31 mouse cellular contexts compared by ENCODE assay signal in genomic region chr7:19146793-19147192, GRCm38 (mm10). TPM values are rescaled to one million over a fixed set of nuclear protein-coding genes. Genes with fewer than 3 reads are reported as not detected.
DNase-seq lines count a peak whose midpoint lies in the region; ATAC-seq and TF ChIP-seq lines count a peak whose summit lies in the region.
"Had no signal": no experiment of that assay in that cellular context is flagged by ENCODE, and none has a peak within 500 bp of the region (broad histone marks: within the 10 kb centered on the region; RNA-seq: fewer than 3 reads in every experiment).

No protein-coding gene starts in this region.

- ATAC-seq in liver, postnatal 0 days: no peak
- no peak for ATAC-seq in neural tube, embryonic 13.5 days (ENCODE audit: low read depth)
- no peak for ATAC-seq in neural tube, embryonic 15.5 days (ENCODE audit: low FRiP score)
- ATAC-seq: forebrain, embryonic 14.5 days; forebrain, postnatal 0 days; intestine, embryonic 15.5 days; Patski had no signal

- 0 out of 2 replicates have a peak, but pooled peaks cover 2% of the 10 kb centered on the region for H3K36me3 ChIP-seq in liver, adult 2 months (ENCODE audit: control insufficient read depth, insufficient read depth, low read length)
- H3K36me3 ChIP-seq in liver, postnatal 0 days (replicated peaks; ENCODE audit: insufficient read depth, low read length): peaks cover 5% of the 10 kb centered on the region
- H3K36me3 ChIP-seq in neural tube, embryonic 13.5 days: peaks cover 35% of the 10 kb centered on the region
- H3K36me3 ChIP-seq in neural tube, embryonic 15.5 days: peaks cover 12% of the 10 kb centered on the region
- H3K36me3 ChIP-seq: intestine, embryonic 15.5 days had no signal

- TF ChIP-seq CTCF in liver, adult 2 months (IDR thresholded peaks at IDR 0.05; ENCODE audit: low read depth, low read length): no peak
- no peak for TF ChIP-seq CTCF in liver, postnatal 0 days (IDR thresholded peaks at IDR 0.05; ENCODE audit: low read depth)

- peaks cover 2% of the 10 kb centered on the region; the same call in 1 of the 2 replicates for H3K4me1 ChIP-seq in liver, adult 2 months (ENCODE audit: control insufficient read depth, insufficient read depth, low read length)
- peaks cover 19% of the 10 kb centered on the region for H3K4me1 ChIP-seq in liver, postnatal 0 days (ENCODE audit: insufficient read depth)
- H3K4me1 ChIP-seq in neural tube, embryonic 13.5 days (replicated peaks): peaks cover 30% of the 10 kb centered on the region
- H3K4me1 ChIP-seq in neural tube, embryonic 15.5 days: peaks cover 30% of the 10 kb centered on the region

- TF ChIP-seq POLR2A in liver, adult 2 months (IDR thresholded peaks at IDR 0.05; ENCODE audit: extremely low read depth, insufficient read depth, low read length): 0 out of 2 replicates have a peak, but pooled peaks have one; percentile 3

- DNase-seq in cerebellum, adult 9-11 months: peak; percentile 58
- DNase-seq in cerebellum, postnatal 4 days (ENCODE audit: low spot score in 2 of 2): no peak
- no peak for DNase-seq in liver, adult 2 months (ENCODE audit: extremely low read depth, low read depth, low spot score)
- no peak for DNase-seq in liver, postnatal 0 days
- DNase-seq: adrenal gland, postnatal 10 days; adrenal gland, postnatal 36 days; B cell, adult 2 months; cerebellum, adult 11 months; cerebellum, adult 8-10 months; cerebellum, postnatal 14 days; forebrain, postnatal 0 days; gastrocnemius, adult 2 months; gastrocnemius, postnatal 14 days; heart, adult 18-20 months; heart, postnatal 10 days; heart, postnatal 4 days had no signal

- H3K9me3 ChIP-seq in liver, postnatal 0 days (ENCODE audit: low read length): no peaks in the 10 kb centered on the region
- H3K9me3 ChIP-seq in neural tube, embryonic 13.5 days: no peaks in the 10 kb centered on the region
- no peaks in the 10 kb centered on the region for H3K9me3 ChIP-seq in neural tube, embryonic 15.5 days (replicated peaks)
- H3K9me3 ChIP-seq: embryonic facial prominence, embryonic 12.5 days; embryonic facial prominence, embryonic 15.5 days; G1E; heart, embryonic 12.5 days; heart, embryonic 15.5 days; hindbrain, embryonic 12.5 days; hindbrain, embryonic 15.5 days; intestine, embryonic 15.5 days had no signal

- TF ChIP-seq EP300 in liver, postnatal 0 days (IDR thresholded peaks at IDR 0.05; ENCODE audit: low read depth): no peak

- H3K27me3 ChIP-seq in liver, adult 2 months (ENCODE audit: control insufficient read depth, insufficient read depth, low read length): no peaks in the 10 kb centered on the region
- no peaks in the 10 kb centered on the region for H3K27me3 ChIP-seq in liver, postnatal 0 days (ENCODE audit: insufficient read depth, low read length)
- no peaks in the 10 kb centered on the region for H3K27me3 ChIP-seq in neural tube, embryonic 13.5 days
- H3K27me3 ChIP-seq in neural tube, embryonic 15.5 days (replicated peaks): no peaks in the 10 kb centered on the region
- H3K27me3 ChIP-seq: CH12.LX; embryonic facial prominence, embryonic 12.5 days; embryonic facial prominence, embryonic 15.5 days; heart, embryonic 12.5 days; heart, embryonic 15.5 days; hindbrain, embryonic 12.5 days; hindbrain, embryonic 15.5 days; intestine, embryonic 15.5 days; Patski had no signal

- H3K4me2 ChIP-seq in liver, postnatal 0 days (ENCODE audit: low read depth, low read length): no peak overlapping the region
- no peak overlapping the region for H3K4me2 ChIP-seq in neural tube, embryonic 13.5 days
- no peak overlapping the region for H3K4me2 ChIP-seq in neural tube, embryonic 15.5 days
- H3K4me2 ChIP-seq: embryonic facial prominence, embryonic 12.5 days; embryonic facial prominence, embryonic 15.5 days; heart, embryonic 12.5 days; heart, embryonic 15.5 days; intestine, embryonic 15.5 days had no signal

- 0 out of 2 replicates have a peak, but pooled peaks cover 2% of the 10 kb centered on the region for H3K79me2 ChIP-seq in liver, adult 2 months (ENCODE audit: control insufficient read depth, insufficient read depth, low read length)

- no peak overlapping the region for H3K4me3 ChIP-seq in liver, adult 2 months (ENCODE audit: insufficient read depth, low read depth, low read length)
- H3K4me3 ChIP-seq in liver, postnatal 0 days (ENCODE audit: low read depth, low read length): no peak overlapping the region
- no peak overlapping the region for H3K4me3 ChIP-seq in neural tube, embryonic 13.5 days
- H3K4me3 ChIP-seq in neural tube, embryonic 15.5 days (replicated peaks): no peak overlapping the region
- H3K4me3 ChIP-seq: embryonic facial prominence, embryonic 12.5 days; embryonic facial prominence, embryonic 15.5 days; gastrocnemius, adult 2 months; heart, embryonic 12.5 days; heart, embryonic 15.5 days; hindbrain, embryonic 12.5 days; hindbrain, embryonic 15.5 days; intestine, embryonic 15.5 days had no signal

- H3K9ac ChIP-seq in liver, adult 2 months (ENCODE audit: low read depth, low read length): no peak overlapping the region
- no peak overlapping the region for H3K9ac ChIP-seq in liver, postnatal 0 days (replicated peaks)
- H3K9ac ChIP-seq in neural tube, embryonic 13.5 days: 0 out of 2 replicates have a peak overlapping the region, but pooled peaks have one; percentile 26
- no peak overlapping the region for H3K9ac ChIP-seq in neural tube, embryonic 15.5 days (replicated peaks)
- H3K9ac ChIP-seq: embryonic facial prominence, embryonic 12.5 days; embryonic facial prominence, embryonic 15.5 days; forebrain, postnatal 0 days; heart, embryonic 12.5 days; heart, embryonic 15.5 days; hindbrain, embryonic 15.5 days; intestine, embryonic 15.5 days had no signal

- no peak overlapping the region for H3K27ac ChIP-seq in liver, adult 2 months (replicated peaks; ENCODE audit: insufficient read depth, low read depth, low read length)
- H3K27ac ChIP-seq in liver, postnatal 0 days (ENCODE audit: low read depth): no peak overlapping the region
- H3K27ac ChIP-seq in neural tube, embryonic 13.5 days (replicated peaks): no peak overlapping the region
- no peak overlapping the region for H3K27ac ChIP-seq in neural tube, embryonic 15.5 days (replicated peaks)
- H3K27ac ChIP-seq: embryonic facial prominence, embryonic 12.5 days; embryonic facial prominence, embryonic 15.5 days; gastrocnemius, adult 2 months; heart, embryonic 15.5 days; hindbrain, embryonic 12.5 days; hindbrain, embryonic 15.5 days; intestine, embryonic 15.5 days had no signal

- WGBS in liver, adult 2 months: 91% methylated on average over 10 of the region's 10 CpGs
- 89% methylated on average over 10 of the region's 10 CpGs for WGBS in liver, postnatal 0 days (ENCODE audit: insufficient replicate concordance)
- 91% methylated on average over 10 of the region's 10 CpGs for WGBS in neural tube, embryonic 13.5 days
- WGBS in neural tube, embryonic 15.5 days: 90% methylated on average over 10 of the region's 10 CpGs

RNA-seq across cellular contexts. Expression of gene Qpctl, which starts 2.3 kb away (rescaled TPM):
- total RNA-seq in liver, adult 2 months (2014; rRNA removed): 4.3 and 6.3 TPM in 2 replicates
- polyA plus RNA-seq in liver, adult 2 months (2012; rRNA removed): 8.9 and 11.7 TPM in 2 replicates
- polyA plus RNA-seq in liver, postnatal 0 days (2015; fragmentation: Nextera tagmentation; extraction: Ambion mirVana): 5.2 and 5.8 TPM in 2 replicates
- polyA plus RNA-seq in neural tube, embryonic 13.5 days (2015; fragmentation: Nextera tagmentation; extraction: Ambion mirVana): 21.7 and 22.2 TPM in 2 replicates
- 21.7 and 24.5 TPM in 2 replicates for polyA plus RNA-seq in neural tube, embryonic 15.5 days (2015; fragmentation: Nextera tagmentation; extraction: Ambion mirVana)

RNA-seq across cellular contexts. Expression of gene Snrpd2, which starts 2.7 kb away (rescaled TPM):
- total RNA-seq in liver, adult 2 months (2014; rRNA removed): 28.4 and 29.4 TPM in 2 replicates
- polyA plus RNA-seq in liver, adult 2 months (2012; rRNA removed): 16.4 and 17.7 TPM in 2 replicates
- polyA plus RNA-seq in liver, postnatal 0 days (2015; fragmentation: Nextera tagmentation; extraction: Ambion mirVana): 38.9 and 41.0 TPM in 2 replicates
- polyA plus RNA-seq in neural tube, embryonic 13.5 days (2015; fragmentation: Nextera tagmentation; extraction: Ambion mirVana): 108 and 118 TPM in 2 replicates
- 122 and 124 TPM in 2 replicates for polyA plus RNA-seq in neural tube, embryonic 15.5 days (2015; fragmentation: Nextera tagmentation; extraction: Ambion mirVana)

RNA-seq across cellular contexts. Expression of gene Gipr, which starts 19.1 kb away (rescaled TPM):
- total RNA-seq in liver, adult 2 months (2014; rRNA removed): not detected in 2 replicates
- polyA plus RNA-seq in liver, adult 2 months (2012; rRNA removed): not detected in 2 replicates
- 0.04 TPM in 1 of 2 replicates, not detected in the other for polyA plus RNA-seq in liver, postnatal 0 days (2015; fragmentation: Nextera tagmentation; extraction: Ambion mirVana)
- polyA plus RNA-seq in neural tube, embryonic 13.5 days (2015; fragmentation: Nextera tagmentation; extraction: Ambion mirVana): 1.3 and 1.4 TPM in 2 replicates
- polyA plus RNA-seq in neural tube, embryonic 15.5 days (2015; fragmentation: Nextera tagmentation; extraction: Ambion mirVana): 1.2 and 2.1 TPM in 2 replicates
- total RNA-seq: common myeloid progenitor, adult 5-6 weeks; gastrocnemius, adult 2 months had no signal

RNA-seq across cellular contexts. Expression of gene Fbxo46, which starts 27.1 kb away (rescaled TPM):
- 2.4 and 3.2 TPM in 2 replicates for total RNA-seq in liver, adult 2 months (2014; rRNA removed)
- 4.3 and 5.0 TPM in 2 replicates for polyA plus RNA-seq in liver, adult 2 months (2012; rRNA removed)
- polyA plus RNA-seq in liver, postnatal 0 days (2015; fragmentation: Nextera tagmentation; extraction: Ambion mirVana): 3.2 and 3.6 TPM in 2 replicates
- polyA plus RNA-seq in neural tube, embryonic 13.5 days (2015; fragmentation: Nextera tagmentation; extraction: Ambion mirVana): 17.7 and 18.1 TPM in 2 replicates
- 15.5 and 17.0 TPM in 2 replicates for polyA plus RNA-seq in neural tube, embryonic 15.5 days (2015; fragmentation: Nextera tagmentation; extraction: Ambion mirVana)

RNA-seq across cellular contexts. Expression of gene Gm4969, which starts 28.6 kb away (rescaled TPM):
- total RNA-seq in liver, adult 2 months (2014; rRNA removed): 0.09 TPM in 1 of 2 replicates, not detected in the other
- polyA plus RNA-seq in liver, adult 2 months (2012; rRNA removed): 0.02 TPM in 1 of 2 replicates, not detected in the other
- polyA plus RNA-seq in liver, postnatal 0 days (2015; fragmentation: Nextera tagmentation; extraction: Ambion mirVana): 0.17 TPM in 1 of 2 replicates, not detected in the other
- 2.1 and 2.3 TPM in 2 replicates for polyA plus RNA-seq in neural tube, embryonic 13.5 days (2015; fragmentation: Nextera tagmentation; extraction: Ambion mirVana)
- polyA plus RNA-seq in neural tube, embryonic 15.5 days (2015; fragmentation: Nextera tagmentation; extraction: Ambion mirVana): 7.5 and 8.2 TPM in 2 replicates
- total RNA-seq: adrenal gland, adult 18-20 months; adrenal gland, postnatal 36 days; CH12.LX; gastrocnemius, adult 2 months; gastrocnemius, postnatal 14 days; heart, adult 18-20 months had no signal
- polyA plus RNA-seq: G1E had no signal
